Mouse (Mus musculus) midbrain, embryonic 14.5 days (tissue): ENCODE measurements at regions not wholly inside any gene's neighbourhood (a gene's known extent, or its start where the extent isn't known, plus 50 kb on each side); places are given as distances from the start of the nearest gene placed in this dataset.

ENCODE experiments used
- ATAC-seq: fragments of 200-750 bp; cut with Nextera tagmentation; 2 replicates; pipeline ENCODE4 v1.8.0; 2017; ENCODE audit warnings: moderate number of reproducible peaks, moderate library complexity; ENCODE audit not compliant: low FRiP score, low TSS enrichment
- DNase-seq: peaks from one replicate; pipeline ENCODE4 v3.0.0-alpha.2; 2015
- H3K27ac ChIP-seq: fragments of 300-500 bp; sonication (generic); replicated peaks from 2 replicates; pipeline ENCODE4 v1.5.1; 2014; ENCODE audit warnings: mild to moderate bottlenecking, low read depth, low read length, moderate library complexity
- H3K27me3 ChIP-seq: fragments of 300-500 bp; sonication (generic); 2 replicates; pipeline ENCODE4 v1.6.1; 2014; ENCODE audit warnings: low read length, control low read depth, mixed read lengths; ENCODE audit not compliant: control insufficient read depth, insufficient read depth
- H3K36me3 ChIP-seq: fragments of 300-500 bp; sonication (generic); 2 replicates; pipeline ENCODE4 v1.6.1; 2014; ENCODE audit warnings: low read length, control low read depth; ENCODE audit not compliant: control insufficient read depth, insufficient read depth
- H3K4me1 ChIP-seq: fragments of 300-500 bp; sonication (generic); 2 replicates; pipeline ENCODE4 v1.6.1; 2014; ENCODE audit warnings: mild to moderate bottlenecking, antibody characterized with exemption, low read length, control low read depth; ENCODE audit not compliant: control insufficient read depth, insufficient read depth
- H3K4me2 ChIP-seq: fragments of 300-500 bp; sonication (generic); 2 replicates; pipeline ENCODE4 v1.6.1; 2014; ENCODE audit warnings: mild to moderate bottlenecking, low read length, moderate library complexity
- H3K4me3 ChIP-seq: fragments of 300-500 bp; sonication (generic); replicated peaks from 2 replicates; pipeline ENCODE4 v1.5.1; 2014; ENCODE audit warnings: low read depth, low read length
- H3K9ac ChIP-seq: fragments of 300-500 bp; sonication (generic); replicated peaks from 2 replicates; pipeline ENCODE4 v1.6.1; 2014; ENCODE audit warnings: mild to moderate bottlenecking, low read length, moderate library complexity
- H3K9me3 ChIP-seq: fragments of 300-500 bp; sonication (generic); 2 replicates; pipeline ENCODE4 v1.6.1; 2016; ENCODE audit warnings: low read length, control low read depth, mixed read lengths; ENCODE audit not compliant: control insufficient read depth
- WGBS: fragments of 180-500 bp; shearing (Covaris S2); extraction: QIAGEN DNeasy Blood & Tissue Kit; methylation state at CpG from one replicate; pipeline ENCODE4 v1.1.7; 2014; 5-methylcytosine and 5-hydroxymethylcytosine counted together

DNA sequence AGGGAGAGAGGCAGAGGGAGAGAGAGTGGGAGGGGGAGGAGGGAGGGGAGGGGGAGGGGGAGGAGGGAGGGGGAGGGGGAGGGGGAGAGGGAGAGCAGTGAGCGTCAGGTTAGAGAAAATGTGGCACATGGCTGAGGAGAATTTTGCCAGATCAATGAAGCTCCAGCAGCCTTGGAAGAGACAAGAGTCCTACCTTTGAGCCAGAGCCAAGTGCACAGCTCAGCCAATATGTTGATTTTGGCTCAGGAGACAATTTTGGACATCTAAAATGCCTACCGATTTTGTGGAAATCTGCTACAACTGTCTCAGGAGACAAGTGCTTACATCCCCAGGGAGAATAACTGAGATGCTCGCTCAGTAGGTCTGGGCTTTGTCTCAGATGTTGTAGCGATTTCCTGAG lies 184.3 kb downstream of the Stk31 start:
- Histone ChIP-seq H3K27me3 (no peaks in the 10 kb centered on the region), H3K4me1 (peaks cover 23% of the 10 kb centered on the region), H3K27ac (no peak overlapping the region), H3K9me3 (no peaks in the 10 kb centered on the region), H3K9ac (no peak overlapping the region), H3K4me3 (no peak overlapping the region), H3K36me3 (no peaks in the 10 kb centered on the region), H3K4me2 (no peak overlapping the region)
- DNase-seq = no peak
- WGBS = 81% methylated on average over 4 of the region's 4 CpGs
- ATAC-seq = no peak

DNA sequence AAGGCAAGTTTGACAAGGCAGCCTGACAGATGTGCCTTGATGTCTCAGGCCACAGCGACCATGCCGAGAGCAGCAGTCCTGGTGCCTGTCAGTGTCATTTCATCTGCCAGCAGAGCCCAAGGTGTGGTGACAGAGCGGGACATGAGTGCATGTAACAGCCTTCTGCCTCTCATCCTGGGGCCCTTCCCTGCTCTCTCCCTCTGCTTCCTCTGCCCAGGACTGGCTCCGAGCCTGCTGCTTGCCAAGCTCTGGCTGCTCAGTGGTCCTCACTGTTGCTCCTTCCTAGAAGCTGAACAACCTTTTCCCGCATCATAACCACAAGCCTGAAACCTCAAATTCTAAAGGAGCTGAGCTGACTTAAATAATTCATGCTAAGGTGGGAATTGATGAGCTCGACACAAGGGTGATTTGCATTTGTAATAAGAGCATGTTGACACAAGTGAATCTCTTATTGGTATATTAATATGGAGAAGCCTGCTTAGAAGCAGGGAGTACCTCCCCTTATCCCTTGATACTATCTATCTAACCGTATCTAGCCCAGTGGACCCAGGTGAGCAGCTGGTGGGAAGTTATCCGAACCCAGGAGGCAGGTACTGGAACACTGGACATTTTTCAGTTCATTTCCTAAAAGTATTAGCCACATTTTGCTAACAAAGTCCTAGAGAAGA lies 186.8 kb downstream of the Stk31 start:
- Histone ChIP-seq H3K36me3 (no peaks in the 10 kb centered on the region), H3K9me3 (no peaks in the 10 kb centered on the region), H3K4me3 (no peak overlapping the region), H3K27me3 (no peaks in the 10 kb centered on the region), H3K27ac (peak overlapping the region; percentile 80), H3K9ac (no peak overlapping the region), H3K4me2 (no peak overlapping the region), H3K4me1 (peaks cover 23% of the 10 kb centered on the region)
- DNase-seq = peak; percentile 56
- ATAC-seq = peak; percentile 43; the same call in 1 of the 2 replicates
- 52% methylated on average over 8 of the region's 8 CpGs for WGBS

DNA sequence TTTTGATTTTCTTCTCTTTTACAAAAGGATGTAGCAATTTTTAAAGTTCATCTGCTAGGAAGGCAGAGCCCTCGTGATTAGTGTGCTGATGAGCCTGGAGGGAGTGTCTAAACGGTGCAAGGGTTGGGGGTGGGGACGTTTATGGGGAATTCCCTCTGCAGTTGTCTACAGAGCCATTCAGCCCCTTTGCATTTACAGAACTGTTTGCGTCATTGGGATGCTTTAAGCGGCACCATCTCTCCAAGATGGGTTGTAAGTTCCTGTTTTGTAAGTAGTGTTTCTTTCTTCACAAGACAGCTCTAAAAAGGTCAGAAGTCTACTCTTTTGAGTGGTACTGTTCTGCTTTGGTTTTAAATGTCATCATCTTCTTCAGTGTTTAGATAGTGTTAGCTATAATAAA lies 191.1 kb downstream of the Stk31 start:
- no peak overlapping the region for H3K9ac ChIP-seq
- H3K27ac ChIP-seq = no peak overlapping the region
- H3K9me3 ChIP-seq = no peaks in the 10 kb centered on the region
- no peak for ATAC-seq
- no peak overlapping the region for H3K4me3 ChIP-seq
- WGBS = 72% methylated on average over 5 of the region's 5 CpGs
- no peaks in the 10 kb centered on the region for H3K36me3 ChIP-seq
- no peaks in the 10 kb centered on the region for H3K27me3 ChIP-seq
- H3K4me2 ChIP-seq = no peak overlapping the region
- peaks cover 21% of the 10 kb centered on the region for H3K4me1 ChIP-seq
- DNase-seq = no peak

DNA sequence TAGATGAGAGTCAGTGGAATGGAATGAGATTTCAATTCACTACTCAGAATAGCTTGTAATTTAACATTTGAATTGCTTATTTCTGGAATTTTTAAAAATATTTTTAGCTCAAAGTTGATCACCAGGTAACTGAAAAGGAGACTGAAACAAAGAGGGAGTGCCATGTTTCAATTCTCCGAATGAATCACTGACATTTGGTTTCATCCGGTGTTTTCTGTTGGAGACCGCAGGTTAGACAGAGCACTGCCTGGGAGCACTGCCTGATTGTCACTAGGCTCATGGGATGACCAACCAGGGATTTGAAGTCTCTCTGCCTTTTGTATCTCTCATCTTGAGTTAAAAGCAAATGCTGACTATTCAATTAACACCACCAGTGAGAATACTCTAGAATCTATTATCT lies 193.3 kb downstream of the Stk31 start:
- Histone ChIP-seq H3K36me3 (no peaks in the 10 kb centered on the region), H3K4me2 (no peak overlapping the region), H3K4me1 (0 out of 2 replicates have a peak, but pooled peaks cover under 1% of the 10 kb centered on the region), H3K9me3 (no peaks in the 10 kb centered on the region), H3K9ac (no peak overlapping the region), H3K4me3 (no peak overlapping the region), H3K27me3 (no peaks in the 10 kb centered on the region), H3K27ac (no peak overlapping the region)
- DNase-seq (no peak), ATAC-seq (no peak)
- 95% methylated on average over 3 of the region's 3 CpGs for WGBS

DNA sequence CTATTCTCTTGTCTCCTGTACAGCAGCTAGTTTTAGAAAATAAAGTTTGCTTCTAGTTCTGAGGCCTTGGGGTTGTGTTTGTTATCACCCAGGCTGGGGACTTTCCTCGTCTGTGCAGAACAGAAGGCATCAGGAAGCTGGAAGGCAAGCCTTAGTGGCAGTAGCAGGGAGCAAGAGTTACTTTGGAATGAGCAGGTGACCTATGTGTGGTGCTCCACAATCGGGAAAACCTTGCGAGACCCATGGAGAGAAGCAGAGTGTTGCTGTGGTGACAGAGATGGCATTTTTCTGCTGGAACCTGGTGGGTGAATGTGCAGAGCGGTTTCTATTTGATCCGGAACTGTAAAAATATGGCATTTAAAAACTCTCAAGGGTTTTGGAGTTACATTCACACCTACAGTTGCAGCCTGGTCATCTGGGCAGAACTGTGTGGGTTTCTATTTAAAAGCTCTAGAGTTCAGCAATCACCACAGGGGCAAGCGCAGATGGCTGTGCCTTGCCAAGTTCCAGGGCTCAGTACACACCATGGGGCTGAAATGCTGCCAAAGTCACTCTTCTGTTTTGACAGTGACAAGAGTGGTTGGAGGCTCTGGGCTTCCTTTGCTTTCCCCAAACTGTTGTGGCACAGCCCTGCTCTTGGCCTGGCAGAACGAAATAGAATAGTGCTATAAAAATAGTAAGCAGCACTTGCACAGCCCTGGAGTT lies 195.7 kb downstream of the Stk31 start:
- no peak overlapping the region for H3K27ac ChIP-seq
- 85% methylated on average over 7 of the region's 7 CpGs for WGBS
- no peak overlapping the region for H3K4me2 ChIP-seq
- H3K27me3 ChIP-seq = no peaks in the 10 kb centered on the region
- peak; percentile 63 for DNase-seq
- H3K4me1 ChIP-seq = no peaks in the 10 kb centered on the region
- H3K9ac ChIP-seq = no peak overlapping the region
- no peaks in the 10 kb centered on the region for H3K36me3 ChIP-seq
- no peak overlapping the region for H3K4me3 ChIP-seq
- no peak for ATAC-seq
- H3K9me3 ChIP-seq = no peaks in the 10 kb centered on the region

DNA sequence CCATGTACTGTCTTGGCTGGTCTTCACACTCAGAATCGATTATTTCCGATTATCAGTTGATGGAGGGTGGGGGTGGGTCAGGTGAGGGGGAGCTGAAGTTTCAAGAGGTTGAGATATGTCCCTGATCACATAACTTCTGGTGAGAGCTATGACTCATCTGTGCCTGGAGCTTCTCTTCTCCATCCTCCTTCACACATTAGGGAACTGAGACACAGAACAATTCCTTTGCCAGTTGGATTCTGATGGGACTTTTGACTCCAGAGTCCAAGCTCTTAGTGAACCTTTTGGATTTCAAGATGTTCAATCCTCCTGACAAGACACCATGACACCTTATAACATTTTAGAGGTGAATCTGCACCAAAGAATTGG lies 196.2 kb downstream of the Stk31 start:
- H3K9ac ChIP-seq = no peak overlapping the region
- no peak overlapping the region for H3K4me3 ChIP-seq
- H3K4me1 ChIP-seq = no peaks in the 10 kb centered on the region
- no peak for ATAC-seq
- H3K27ac ChIP-seq = no peak overlapping the region
- no peaks in the 10 kb centered on the region for H3K9me3 ChIP-seq
- 98% methylated on average over 2 of the region's 2 CpGs for WGBS
- H3K36me3 ChIP-seq = no peaks in the 10 kb centered on the region
- no peak overlapping the region for H3K4me2 ChIP-seq
- no peak for DNase-seq
- no peaks in the 10 kb centered on the region for H3K27me3 ChIP-seq

DNA sequence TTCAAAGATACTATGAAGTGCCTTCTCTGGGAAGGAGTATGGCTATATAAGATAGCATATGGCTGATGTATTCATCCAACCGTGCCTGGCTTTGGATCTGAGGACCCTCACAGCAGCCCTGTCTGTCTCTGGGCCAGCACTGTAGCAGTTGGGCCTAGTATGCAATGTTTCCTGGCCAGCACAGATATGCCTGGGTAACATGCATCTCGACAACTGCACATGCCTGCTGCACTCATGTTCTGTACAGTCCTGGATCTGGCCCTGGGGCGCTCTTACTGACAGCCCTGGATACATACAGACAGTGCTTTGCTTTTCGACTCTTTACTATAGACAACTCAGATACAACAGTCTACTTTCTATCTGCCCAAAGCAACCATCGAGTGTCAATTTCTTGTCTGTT lies 197.3 kb downstream of the Stk31 start:
- no peak overlapping the region for H3K4me2 ChIP-seq
- H3K4me1 ChIP-seq = no peaks in the 10 kb centered on the region
- H3K36me3 ChIP-seq = no peaks in the 10 kb centered on the region
- DNase-seq (no peak), ATAC-seq (no peak)
- no peaks in the 10 kb centered on the region for H3K27me3 ChIP-seq
- H3K27ac ChIP-seq = no peak overlapping the region
- WGBS = 89% methylated on average over 5 of the region's 5 CpGs
- H3K4me3 ChIP-seq = no peak overlapping the region
- no peaks in the 10 kb centered on the region for H3K9me3 ChIP-seq
- H3K9ac ChIP-seq = no peak overlapping the region

DNA sequence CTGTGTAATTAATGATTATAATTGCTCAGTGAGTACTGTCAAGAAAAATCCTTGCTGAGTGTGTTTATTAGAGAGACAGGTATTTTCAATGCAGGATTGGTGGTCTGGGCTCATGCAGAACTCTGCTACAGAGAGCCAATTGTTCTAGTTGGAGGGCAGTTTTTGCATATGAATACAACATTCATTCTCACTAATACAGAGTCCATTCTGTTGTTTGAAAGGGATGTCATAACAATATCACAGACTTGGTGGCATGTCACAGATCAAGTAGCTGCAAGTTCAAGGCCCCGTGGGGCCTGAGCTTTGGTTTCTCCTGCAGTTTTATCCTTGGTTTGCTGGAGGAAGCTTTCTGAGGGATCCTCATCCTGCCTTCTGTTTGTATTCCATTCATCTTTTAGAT lies 207.8 kb downstream of the Stk31 start:
- Histone ChIP-seq H3K4me1 (peaks cover 27% of the 10 kb centered on the region), H3K27ac (no peak overlapping the region), H3K4me3 (no peak overlapping the region), H3K9me3 (no peaks in the 10 kb centered on the region), H3K9ac (no peak overlapping the region), H3K4me2 (no peak overlapping the region), H3K36me3 (no peaks in the 10 kb centered on the region), H3K27me3 (no peaks in the 10 kb centered on the region)
- DNase-seq (peak; percentile 38), ATAC-seq (no peak)
- 37% methylated on average over 1 of the region's 1 CpGs for WGBS

DNA sequence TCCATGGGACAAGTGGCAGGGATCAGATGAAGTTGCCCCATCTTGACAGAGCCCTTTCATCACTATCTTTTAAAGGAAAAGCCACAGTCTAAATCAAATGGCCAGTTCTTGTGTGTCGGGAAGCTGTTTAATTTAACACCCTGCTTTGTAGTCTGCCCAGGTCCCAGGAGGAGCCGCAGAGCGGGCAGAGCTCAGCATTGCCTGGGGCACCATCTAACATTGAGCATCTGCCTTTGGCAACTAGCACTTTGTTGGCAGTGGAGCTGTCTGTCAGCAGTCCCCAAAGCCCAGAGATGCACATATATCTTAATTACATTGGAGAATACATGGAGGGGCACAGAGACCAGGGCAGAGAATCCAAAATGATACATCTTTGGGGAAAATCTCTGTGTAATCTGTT lies 208.4 kb downstream of the Stk31 start:
- Histone ChIP-seq H3K4me1 (peaks cover 27% of the 10 kb centered on the region), H3K4me2 (no peak overlapping the region), H3K36me3 (no peaks in the 10 kb centered on the region), H3K27me3 (no peaks in the 10 kb centered on the region), H3K27ac (no peak overlapping the region), H3K9ac (no peak overlapping the region), H3K9me3 (no peaks in the 10 kb centered on the region), H3K4me3 (no peak overlapping the region)
- ATAC-seq = peak; percentile 53; the same call in 1 of the 2 replicates
- 14% methylated on average over 3 of the region's 3 CpGs for WGBS
- DNase-seq = peak; percentile 84
